Comparison of ENCODE assay signal across 17 mouse cellular contexts in the genomic region with DNA sequence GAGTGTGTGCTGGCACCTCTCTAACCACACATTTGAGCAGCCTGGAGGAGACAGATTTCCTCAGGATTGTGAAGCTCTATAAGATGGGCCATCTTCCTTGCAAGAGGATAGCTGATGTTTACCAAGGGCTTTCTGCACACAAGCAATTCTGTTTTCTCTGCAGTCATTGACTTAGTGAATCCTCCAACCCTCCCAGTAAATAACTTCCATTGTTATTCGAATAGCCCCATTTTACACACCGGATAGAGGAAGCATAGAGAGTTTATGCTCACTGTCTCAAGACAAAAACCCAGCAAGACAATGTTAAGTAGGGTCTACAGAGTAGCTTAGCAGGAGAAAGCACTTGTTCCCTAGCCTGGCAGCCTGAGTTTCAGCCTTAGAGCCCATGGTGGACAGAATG.
"Had no signal": no experiment of that assay in that cellular context is flagged by ENCODE, and none has a peak within 500 bp of the region (broad histone marks: within the 10 kb centered on the region; RNA-seq: fewer than 3 reads in every experiment).

No protein-coding gene starts in this region.

- H3K4me2 ChIP-seq: lung, embryonic 15.5 days; midbrain, embryonic 11.5 days; midbrain, embryonic 13.5 days; neural tube, embryonic 12.5 days; stomach, embryonic 15.5 days had no signal

- H3K9ac ChIP-seq: liver, postnatal 0 days; lung, embryonic 15.5 days; midbrain, embryonic 13.5 days; neural tube, embryonic 12.5 days; stomach, embryonic 15.5 days had no signal

- H3K36me3 ChIP-seq: lung, embryonic 15.5 days; midbrain, embryonic 13.5 days; neural tube, embryonic 12.5 days; stomach, embryonic 15.5 days had no signal

- H3K4me1 ChIP-seq: lung, embryonic 15.5 days; neural tube, embryonic 12.5 days; stomach, embryonic 15.5 days had no signal

- ATAC-seq: liver, postnatal 0 days; lung, postnatal 0 days; midbrain, embryonic 13.5 days had no signal

- H3K27ac ChIP-seq: lung, embryonic 15.5 days; macrophage; midbrain, embryonic 13.5 days; neural tube, embryonic 12.5 days; stomach, embryonic 15.5 days; stomach, postnatal 0 days had no signal

- H3K27me3 ChIP-seq: lung, embryonic 15.5 days; megakaryocyte, embryonic 14.5 days; midbrain, embryonic 13.5 days; neural tube, embryonic 12.5 days; stomach, embryonic 15.5 days had no signal

- DNase-seq: liver, postnatal 0 days; lung, adult 2 months; lung, postnatal 14 days; lung, postnatal 36 days; right cerebral cortex, postnatal 14 days; thymus, adult 2 months; thymus, postnatal 25 days; thymus, postnatal 4 days had no signal

- H3K4me3 ChIP-seq: lung, embryonic 15.5 days; megakaryocyte, embryonic 14.5 days; midbrain, embryonic 13.5 days; neural tube, embryonic 12.5 days; stomach, embryonic 15.5 days had no signal

- H3K9me3 ChIP-seq: lung, embryonic 15.5 days; megakaryocyte, embryonic 14.5 days; midbrain, embryonic 13.5 days; neural tube, embryonic 12.5 days; stomach, embryonic 15.5 days had no signal
